Mouse (Mus musculus): ENCODE measurements around the gene Rrp1b. TPM values are rescaled to one million over a fixed set of nuclear protein-coding genes. Genes with fewer than 3 reads are reported as not detected.

The Rrp1b gene
- 28.4 and 28.9 TPM in 2 replicates for polyA plus RNA-seq (2012; rRNA removed)

DNA sequence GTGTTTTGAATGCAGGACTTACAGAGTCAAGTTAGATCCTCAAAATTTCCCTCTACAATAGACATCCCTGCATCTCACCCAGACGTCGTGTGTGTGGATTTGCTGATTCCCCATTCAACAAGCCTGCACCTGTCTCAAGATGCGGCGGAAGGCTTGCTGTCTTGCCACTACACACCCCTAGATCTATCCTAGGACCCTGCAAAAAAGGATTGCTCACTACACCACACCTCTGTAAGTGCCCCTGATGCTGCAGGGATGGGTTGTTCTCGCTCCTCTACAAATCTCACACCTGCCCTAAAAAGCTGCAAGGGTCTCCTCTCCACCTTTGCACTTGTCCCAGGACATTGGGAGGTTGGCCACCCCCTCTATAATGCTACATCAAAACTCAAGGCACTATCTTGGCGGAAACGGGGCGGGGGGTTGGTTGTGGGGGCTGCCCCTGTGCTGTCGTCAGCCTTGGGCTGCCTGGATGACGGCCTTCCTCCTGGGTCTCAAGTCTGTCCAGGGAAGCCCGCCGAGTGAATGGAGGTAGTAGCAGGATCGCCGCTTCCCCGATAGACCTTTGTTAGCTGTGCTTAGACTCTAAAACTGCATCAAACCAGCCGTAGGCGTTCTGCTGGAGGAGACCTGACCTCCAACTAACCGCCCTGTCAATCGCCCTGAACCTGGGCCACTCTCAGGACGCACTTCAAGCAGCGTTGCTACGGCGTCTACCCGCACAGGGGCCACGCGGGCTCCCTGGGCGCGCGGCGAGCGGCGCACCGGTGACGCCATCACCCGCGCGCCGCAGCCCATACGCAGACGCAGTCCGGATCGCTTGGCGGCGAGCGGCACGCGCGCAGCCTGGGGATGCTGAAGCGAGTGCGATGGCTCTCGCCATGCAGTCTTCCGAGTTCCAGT, at the start of gene Rrp1b, which contains the start of gene Hsf2bp:
Gene Rrp1b (plus strand): TSS at position 492 of the 900 bp plus-strand sequence.
Gene Hsf2bp (minus strand): TSS at position 741 of the 900 bp plus-strand sequence.

Other genes with a start within 250 kb of the Rrp1b start
- 17.9 and 20.5 TPM in 2 replicates for gene Sik1, start 180.3 kb upstream of the Rrp1b start, polyA plus RNA-seq (2012; rRNA removed)
- gene Hsf2bp, start 249 bp downstream of the Rrp1b start, polyA plus RNA-seq (2012; rRNA removed), result 0.57 and 0.97 TPM in 2 replicates
- 14.8 and 16.8 TPM in 2 replicates for gene Notch3, start 130.8 kb downstream of the Rrp1b start, polyA plus RNA-seq (2012; rRNA removed)
- 0.27 and 0.44 TPM in 2 replicates for gene Ephx3, start 153.4 kb downstream of the Rrp1b start, polyA plus RNA-seq (2012; rRNA removed)
- gene Brd4, start 248.6 kb downstream of the Rrp1b start, polyA plus RNA-seq (2012; rRNA removed), result 30.6 and 37.0 TPM in 2 replicates

All from central nervous system, embryonic 18 days (tissue).